Mouse (Mus musculus): ENCODE data around the gene Lsm2.
"Not testable (repeated sequence)": the region's sequence is repeated elsewhere in the genome, so short reads cannot be mapped to it uniquely, and the experiment has no call there.

Lsm2 gene

GRCm38 (mm10) chr17:34955884-34956283, 25.8 kb upstream of the Lsm2 start:
- intact Hi-C loops (cut with DNase I), result no loop called here

- intact Hi-C loops (cut with DNase I), result no loop called here
These were observed 25.3 kb upstream of the Lsm2 start for GRCm38 (mm10) chr17:34956340-34956739.

GRCm38 (mm10) chr17:34957291-34957690, 24.4 kb upstream of the Lsm2 start:
- intact Hi-C loops (cut with DNase I), result not testable (repeated sequence)

GRCm38 (mm10) chr17:34957966-34958365, 23.7 kb upstream of the Lsm2 start:
- intact Hi-C loops (cut with DNase I), result not testable (repeated sequence)

GRCm38 (mm10) chr17:34958734-34959129, 22.9 kb upstream of the Lsm2 start:
- intact Hi-C loops (cut with DNase I), result not testable (repeated sequence)

GRCm38 (mm10) chr17:34959130-34959778, 22.4 kb upstream of the Lsm2 start, which contains the start of gene Hspa1b:
Gene Hspa1b (minus strand): TSS chr17:34959238.
- intact Hi-C loops (cut with DNase I), result not testable (repeated sequence)

GRCm38 (mm10) chr17:34959881-34960515, 21.7 kb upstream of the Lsm2 start:
- intact Hi-C loops (cut with DNase I), result no loop called here

GRCm38 (mm10) chr17:34960702-34961493, 20.8 kb upstream of the Lsm2 start:
- intact Hi-C loops (cut with DNase I), result no loop called here

- intact Hi-C loops (cut with DNase I), result no loop called here
These were observed 19.5 kb upstream of the Lsm2 start for GRCm38 (mm10) chr17:34962125-34962524.

GRCm38 (mm10) chr17:34962841-34963240, 18.8 kb upstream of the Lsm2 start:
- intact Hi-C loops (cut with DNase I), result no loop called here

GRCm38 (mm10) chr17:34964640-34965049, 17.0 kb upstream of the Lsm2 start:
- intact Hi-C loops (cut with DNase I), result no loop called here

- intact Hi-C loops (cut with DNase I), result no loop called here
These were observed 16.0 kb upstream of the Lsm2 start for GRCm38 (mm10) chr17:34965627-34966026.

- intact Hi-C loops (cut with DNase I), result not testable (repeated sequence)
These were observed 11.8 kb upstream of the Lsm2 start, which contains the start of gene Gm20481 for GRCm38 (mm10) chr17:34969822-34970221. Gene Gm20481 (plus strand): TSS chr17:34969912.

- intact Hi-C loops (cut with DNase I), result not testable (repeated sequence)
These were observed 10.8 kb upstream of the Lsm2 start for GRCm38 (mm10) chr17:34970850-34971249.

GRCm38 (mm10) chr17:34971694-34972068, 10.0 kb upstream of the Lsm2 start:
- intact Hi-C loops (cut with DNase I), result not testable (repeated sequence)

GRCm38 (mm10) chr17:34972069-34972749, 9.5 kb upstream of the Lsm2 start, which contains the start of the genes Hspa1a and Hspa1l:
Gene Hspa1a (minus strand): TSS chr17:34972156.
Gene Hspa1l (plus strand): TSS chr17:34972703.
- intact Hi-C loops (cut with DNase I), result not testable (repeated sequence)

- intact Hi-C loops (cut with DNase I), result no loop called here
These were observed 5.8 kb upstream of the Lsm2 start for GRCm38 (mm10) chr17:34975581-34976492.

- intact Hi-C loops (cut with DNase I), result no loop called here
These were observed 4.7 kb upstream of the Lsm2 start for GRCm38 (mm10) chr17:34977000-34977399.

- intact Hi-C loops (cut with DNase I), result no loop called here
These were observed 3.4 kb upstream of the Lsm2 start for GRCm38 (mm10) chr17:34978239-34978638.

- intact Hi-C loops (cut with DNase I), result loop anchor here (2.0 to 5.0 kb wide), 2 partner anchors 27 to 142 kb away; partner anchors contain the start of genes Dxo and Stk19
These were observed 2.0 kb upstream of the Lsm2 start for GRCm38 (mm10) chr17:34979631-34980030.

Measured in adrenal gland (tissue).